Mouse (Mus musculus) Patski (cell line): ENCODE results near the gene Entpd3. TPM values are rescaled to one million over a fixed set of nuclear protein-coding genes. Genes with fewer than 3 reads are reported as not detected.

Experiments
- ATAC-seq: fragments of 100-300 bp; one replicate; pipeline ENCODE4 v1.8.0; 2021
- CTCF ChIA-PET: fragments of 350-600 bp; sonication (Branson Sonifier 250); formaldehyde crosslinking; loops from one replicate; lab custom pipeline; 2022; ENCODE audit warnings: inconsistent platforms; lab: Charles Lee
- POLR2A ChIA-PET: fragments of 350-600 bp; sonication (Branson Sonifier 250); formaldehyde crosslinking; loops from one replicate; lab custom pipeline; 2022; ENCODE audit warnings: antibody characterized with exemption, inconsistent platforms; lab: Charles Lee
- DNase-seq: peaks from one replicate; pipeline ENCODE4 v3.0.0-alpha.2; 2011; ENCODE audit warnings: low read depth, low spot score
- H3K27me3 ChIP-seq: fragments of 371-371 bp; one replicate; pipeline ENCODE4 v1.5.1; 2021
- CTCF ChIP-seq: fragments of 100-300 bp; IDR thresholded peaks from one replicate; pipeline ENCODE4 v1.5.1; 2021
- in situ Hi-C: fragments of 300-500 bp; cut with MboI; formaldehyde crosslinking; loops from 3 replicates; pipeline ENCODE4 v1.11.1; 2018; ENCODE audit warnings: low pct_unique_long_range_greater_than_20kb, mixed read lengths
- polyA plus RNA-seq: library from polyadenylated mRNA; unstranded; gene quantifications from one replicate; pipeline ENCODE4 v1.2.3, GENCODE M21; 2021

Gene Entpd3
- polyA plus RNA-seq, 1 experiment from 2014 or later: not detected

GRCm38 (mm10) chr9:120541411-120541810, 1.8 kb downstream of the Entpd3 start:
- no peak for DNase-seq
- no peak for TF ChIP-seq CTCF
- CTCF ChIA-PET: no interaction called here
- POLR2A ChIA-PET: no interaction called here
- in situ Hi-C loops: no loop called here
- H3K27me3 ChIP-seq: peaks cover 10% of the 10 kb centered on the region
- no peak for ATAC-seq

- peaks cover 10% of the 10 kb centered on the region for H3K27me3 ChIP-seq
- ChIA-PET POLR2A (no interaction called here), CTCF (no interaction called here)
- ATAC-seq (no peak), DNase-seq (no peak)
- in situ Hi-C loops: no loop called here
- no peak for TF ChIP-seq CTCF
Observed at GRCm38 (mm10) chr9:120542241-120542640, 2.6 kb downstream of the Entpd3 start.

GRCm38 (mm10) chr9:120545994-120546393, 6.4 kb downstream of the Entpd3 start:
- H3K27me3 ChIP-seq: peaks cover 4% of the 10 kb centered on the region
- ChIA-PET POLR2A (no interaction called here), CTCF (interaction anchor here (1.1 kb wide), 1 partner anchor 44 kb away, joined by 4 read pairs; no protein-coding TSS in a partner anchor)
- TF ChIP-seq CTCF: no peak
- in situ Hi-C loops: no loop called here
- DNase-seq: no peak
- no peak for ATAC-seq

GRCm38 (mm10) chr9:120546482-120546881, 6.9 kb downstream of the Entpd3 start:
- no peak for DNase-seq
- POLR2A ChIA-PET: interaction anchor here (0.7 kb wide), 1 partner anchor 694 kb away, joined by 3 read pairs; no protein-coding TSS in a partner anchor
- no peak for TF ChIP-seq CTCF
- in situ Hi-C loops: no loop called here
- peaks cover 8% of the 10 kb centered on the region for H3K27me3 ChIP-seq
- CTCF ChIA-PET: interaction anchor here (1.4 kb wide), 1 partner anchor 19 kb away, joined by 3 read pairs; no protein-coding TSS in a partner anchor
- ATAC-seq: no peak

- DNase-seq (no peak), ATAC-seq (peak; percentile 21)
- in situ Hi-C loops: no loop called here
- POLR2A ChIA-PET: interaction anchor here (0.7 kb wide), 1 partner anchor 693 kb away, joined by 3 read pairs; no protein-coding TSS in a partner anchor
- CTCF ChIA-PET: interaction anchor here (1.3 to 1.4 kb wide), 2 partner anchors 19 to 356 kb away, joined by 3 read pairs; no protein-coding TSS in a partner anchor
- peaks cover 13% of the 10 kb centered on the region for H3K27me3 ChIP-seq
- no peak for TF ChIP-seq CTCF
Observed at GRCm38 (mm10) chr9:120547026-120547668, 7.5 kb downstream of the Entpd3 start.

- TF ChIP-seq CTCF: no peak
- ATAC-seq: no peak
- peaks cover 25% of the 10 kb centered on the region for H3K27me3 ChIP-seq
- in situ Hi-C loops: no loop called here
- ChIA-PET POLR2A (no interaction called here), CTCF (no interaction called here)
- no peak for DNase-seq
Observed at GRCm38 (mm10) chr9:120550778-120551177, 11.2 kb downstream of the Entpd3 start.

- ChIA-PET CTCF (no interaction called here), POLR2A (no interaction called here)
- no peak for TF ChIP-seq CTCF
- H3K27me3 ChIP-seq: peaks cover 20% of the 10 kb centered on the region
- no peak for ATAC-seq
- in situ Hi-C loops: no loop called here
- no peak for DNase-seq
Observed at GRCm38 (mm10) chr9:120563590-120563989, 24.0 kb downstream of the Entpd3 start.

- ChIA-PET CTCF (interaction anchor here (1.0 kb wide), 1 partner anchor 61 kb away, joined by 3 read pairs; no protein-coding TSS in a partner anchor), POLR2A (no interaction called here)
- peaks cover 20% of the 10 kb centered on the region for H3K27me3 ChIP-seq
- in situ Hi-C loops: no loop called here
- ATAC-seq: no peak
- DNase-seq: no peak
- no peak for TF ChIP-seq CTCF
Observed at GRCm38 (mm10) chr9:120564247-120564646, 24.6 kb downstream of the Entpd3 start.

GRCm38 (mm10) chr9:120566384-120566783, 26.8 kb downstream of the Entpd3 start:
- ChIA-PET CTCF (no interaction called here), POLR2A (no interaction called here)
- H3K27me3 ChIP-seq: peaks cover 20% of the 10 kb centered on the region
- in situ Hi-C loops: loop anchor here (5.0 kb wide), 2 partner anchors 64 to 129 kb away; no protein-coding TSS in a partner anchor
- DNase-seq (no peak), ATAC-seq (no peak)
- TF ChIP-seq CTCF: no peak

GRCm38 (mm10) chr9:120568917-120569316, 29.3 kb downstream of the Entpd3 start:
- ATAC-seq (no peak), DNase-seq (no peak)
- CTCF ChIA-PET: interaction anchor here (1.0 to 5.4 kb wide), 6 partner anchors 11 to 67 kb away, joined by 3 to 71 read pairs (median 5); no protein-coding TSS in a partner anchor
- in situ Hi-C loops: loop anchor here (5.0 kb wide), 2 partner anchors 67 to 132 kb away; no protein-coding TSS in a partner anchor
- POLR2A ChIA-PET: no interaction called here
- TF ChIP-seq CTCF: no peak
- peaks cover 13% of the 10 kb centered on the region for H3K27me3 ChIP-seq

GRCm38 (mm10) chr9:120569721-120570333, 30.2 kb downstream of the Entpd3 start:
- ChIA-PET CTCF (interaction anchor here (0.6 to 5.4 kb wide), 11 partner anchors 12 to 143 kb away, joined by 3 to 71 read pairs (median 4); no protein-coding TSS in a partner anchor), POLR2A (interaction anchor here (0.6 to 0.7 kb wide), 2 partner anchors 626 to 1719 kb away, joined by 3 read pairs; no protein-coding TSS in a partner anchor)
- peak; percentile 73 for TF ChIP-seq CTCF
- ATAC-seq: no peak
- peaks cover 13% of the 10 kb centered on the region for H3K27me3 ChIP-seq
- in situ Hi-C loops: loop anchor here (5.0 kb wide), 2 partner anchors 68 to 133 kb away; no protein-coding TSS in a partner anchor
- DNase-seq: no peak
